Mouse (Mus musculus): Measurements from ENCODE around the gene Rad51.

Gene Rad51

DNA sequence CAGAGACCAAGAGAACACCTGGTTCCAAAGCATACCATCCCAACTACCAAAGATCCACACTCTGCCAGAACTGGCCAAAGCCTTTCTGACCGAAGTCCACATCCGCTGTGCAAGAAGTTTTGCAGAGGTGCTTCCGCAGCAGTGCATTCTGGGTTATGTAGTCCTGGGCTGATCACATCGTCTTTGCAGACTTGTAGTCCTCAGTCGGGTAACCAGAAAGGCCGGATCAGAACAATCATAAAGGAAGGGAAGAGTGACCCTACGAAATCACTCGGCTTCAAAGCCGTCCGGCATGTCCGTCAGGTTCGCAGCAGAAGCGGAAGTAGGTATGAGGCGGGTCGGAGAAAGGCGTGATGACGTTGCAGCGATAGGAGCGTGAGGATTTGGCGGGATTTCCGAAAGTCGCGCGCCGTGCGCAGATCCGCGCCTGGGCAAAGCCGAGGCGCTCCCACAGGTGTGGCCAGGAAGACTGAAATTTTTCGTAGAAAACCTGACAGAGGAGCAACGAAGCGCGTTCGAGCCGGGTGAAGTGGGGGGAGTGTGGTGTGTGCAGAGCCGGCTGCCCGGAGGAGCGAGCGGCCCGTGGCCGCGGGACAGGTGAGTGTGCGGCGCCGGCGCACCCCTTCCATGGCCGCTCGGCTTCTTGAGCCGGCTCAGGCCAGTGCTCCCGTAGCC lies at the start of gene Rad51:
TSS of gene Rad51 (plus strand) at position 356 of the 675 bp plus-strand sequence.
- in situ Hi-C loops (cut with MboI, MseI) = loop anchor here in 1 of 2 experiments (5.0 kb wide), 1 partner anchor 75 kb away; no protein-coding TSS in a partner anchor

- in situ Hi-C loops (cut with MboI, MseI) = no loop called here
These were observed 40.2 kb upstream of the Rad51 start for GRCm38 (mm10) chr2:119072397-119072796.

- in situ Hi-C loops (cut with MboI, MseI) = no loop called here
These were observed 26.4 kb upstream of the Rad51 start for GRCm38 (mm10) chr2:119086156-119086555.

GRCm38 (mm10) chr2:119101552-119101951 lies 11.0 kb upstream of the Rad51 start:
- in situ Hi-C loops (cut with MboI, MseI) = no loop called here

- in situ Hi-C loops (cut with MboI, MseI) = no loop called here
These were observed 6.0 kb upstream of the Rad51 start for GRCm38 (mm10) chr2:119106583-119106982.

DNA sequence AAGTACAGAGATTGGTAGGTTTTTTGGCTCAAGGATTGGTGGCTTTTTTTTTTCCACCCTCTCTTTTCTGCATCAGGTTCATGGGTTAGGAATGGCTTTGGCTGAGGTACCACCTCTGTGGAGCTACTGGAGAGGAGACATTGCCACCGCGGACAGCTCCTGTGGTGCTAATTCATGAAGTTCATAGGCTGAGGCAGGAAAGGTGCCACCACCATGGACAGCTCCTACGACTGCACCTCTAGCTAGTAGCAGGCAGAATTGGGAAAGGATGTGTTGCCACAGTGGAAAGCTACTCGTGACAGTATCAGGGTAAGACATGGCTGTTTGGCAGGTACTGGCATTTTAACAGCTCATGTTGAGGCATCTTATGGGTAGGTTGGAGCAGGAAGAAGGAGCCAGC lies 4.0 kb upstream of the Rad51 start:
- in situ Hi-C loops (cut with MboI, MseI) = no loop called here

DNA sequence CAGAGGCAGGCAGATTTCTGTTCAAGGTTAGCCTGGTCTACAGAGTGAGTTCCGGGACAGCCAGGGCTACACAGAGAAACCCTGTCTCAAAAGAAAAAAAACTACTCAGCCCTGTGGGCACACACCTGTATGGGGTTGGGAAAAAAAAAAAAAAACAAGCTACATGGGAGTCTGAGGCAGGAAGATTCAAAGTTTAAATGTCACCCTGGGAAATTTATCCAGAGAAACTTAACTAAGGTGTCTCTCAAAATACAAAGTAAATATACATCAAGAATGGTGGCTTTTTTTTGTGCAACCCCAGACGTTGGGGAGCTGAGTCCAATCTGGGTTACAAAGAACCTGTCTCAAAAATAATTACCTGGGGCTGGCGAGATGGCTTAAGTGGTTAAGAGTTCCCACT lies 1.5 kb upstream of the Rad51 start:
- in situ Hi-C loops (cut with MboI, MseI) = loop anchor here in 1 of 2 experiments (5.0 kb wide), 1 partner anchor 74 kb away; no protein-coding TSS in a partner anchor

DNA sequence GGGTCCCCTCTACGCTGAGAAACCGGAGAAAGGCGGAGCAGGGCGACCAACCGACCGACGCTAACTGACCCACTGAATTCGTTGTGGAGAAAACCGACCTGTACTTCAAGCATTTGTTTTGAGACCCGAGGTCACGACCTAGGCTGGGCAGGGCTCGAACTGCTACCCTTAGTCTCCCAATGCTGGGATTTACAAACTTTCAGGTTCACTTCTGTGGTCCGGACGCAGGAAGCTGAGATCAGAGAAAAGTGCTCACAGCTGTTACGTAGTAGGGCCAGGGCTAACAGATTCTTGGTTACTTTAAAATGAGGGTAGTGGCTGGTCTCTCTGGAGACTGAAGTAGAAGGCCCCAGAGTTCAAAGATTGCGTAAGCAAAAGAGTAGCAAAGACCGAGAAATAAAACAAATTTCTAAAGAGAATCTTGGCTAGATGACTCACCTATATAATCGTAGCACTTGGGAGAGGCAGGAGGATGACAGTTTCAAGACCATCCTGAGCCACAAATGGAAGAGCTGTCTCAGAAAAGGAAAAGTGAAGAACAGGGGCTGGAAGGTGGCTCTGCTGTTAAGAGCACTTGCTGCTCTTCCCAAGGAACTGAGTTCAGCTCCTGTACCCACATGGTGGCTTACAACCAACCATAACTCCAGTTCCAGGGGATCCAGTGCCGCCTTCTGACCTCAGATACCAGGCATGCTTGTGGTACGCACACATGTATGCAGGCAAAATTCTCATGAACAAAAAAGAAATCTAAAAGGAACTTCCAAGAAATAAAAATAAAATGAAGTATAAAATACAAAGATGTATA lies 730 bp downstream of the Rad51 start:
- in situ Hi-C loops (cut with MboI, MseI) = loop anchor here in 1 of 2 experiments (5.0 kb wide), 1 partner anchor 76 kb away; no protein-coding TSS in a partner anchor

DNA sequence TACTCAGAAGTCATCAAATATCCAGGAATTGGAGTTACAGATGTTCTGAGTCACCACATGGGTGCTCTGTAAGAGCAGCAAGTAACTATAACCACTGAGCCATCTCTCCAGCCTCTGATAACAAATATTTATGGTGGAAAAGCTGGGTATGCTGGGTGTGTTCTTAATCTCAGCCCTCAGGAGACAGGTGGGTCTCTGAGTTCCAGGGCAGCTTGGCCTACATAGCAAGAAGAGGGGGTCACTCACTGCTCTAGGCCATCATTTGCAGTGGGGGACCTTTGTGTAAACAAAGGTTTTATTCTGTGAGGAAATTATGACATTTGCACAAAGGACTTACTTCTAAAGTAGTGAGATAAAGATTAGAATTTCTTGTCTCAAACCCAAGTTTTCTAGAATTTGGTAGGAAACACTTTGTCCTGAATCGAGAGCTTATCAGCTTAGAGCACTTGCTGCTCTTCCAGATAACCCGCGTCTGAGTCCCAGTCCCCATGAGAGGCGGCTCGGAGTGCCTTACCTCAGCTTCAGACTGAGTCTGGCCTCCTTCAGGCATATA lies 23.8 kb downstream of the Rad51 start:
- in situ Hi-C loops (cut with MboI, MseI) = no loop called here

- in situ Hi-C loops (cut with MboI, MseI) = no loop called here
These were observed 32.6 kb downstream of the Rad51 start for GRCm38 (mm10) chr2:119145199-119145598.

DNA sequence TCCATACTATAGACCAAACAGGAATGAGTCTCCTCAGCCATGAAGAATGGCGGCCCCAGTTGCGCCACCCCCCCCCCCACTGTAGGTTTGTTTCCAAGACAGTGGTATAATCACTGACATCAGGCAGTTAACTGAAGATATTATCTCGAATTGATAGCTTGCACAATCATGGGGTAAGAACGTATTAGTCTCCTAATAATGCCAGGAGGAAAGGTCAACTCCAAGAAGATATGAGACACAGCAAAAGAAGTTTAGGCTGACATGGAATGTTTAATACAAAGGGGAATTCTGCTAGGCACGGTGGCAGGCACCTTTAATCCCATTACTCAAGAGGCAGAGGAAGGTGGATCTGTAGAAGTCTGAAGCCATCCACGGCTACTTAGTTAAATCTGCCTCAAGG lies 33.8 kb downstream of the Rad51 start:
- in situ Hi-C loops (cut with MboI, MseI) = no loop called here

DNA sequence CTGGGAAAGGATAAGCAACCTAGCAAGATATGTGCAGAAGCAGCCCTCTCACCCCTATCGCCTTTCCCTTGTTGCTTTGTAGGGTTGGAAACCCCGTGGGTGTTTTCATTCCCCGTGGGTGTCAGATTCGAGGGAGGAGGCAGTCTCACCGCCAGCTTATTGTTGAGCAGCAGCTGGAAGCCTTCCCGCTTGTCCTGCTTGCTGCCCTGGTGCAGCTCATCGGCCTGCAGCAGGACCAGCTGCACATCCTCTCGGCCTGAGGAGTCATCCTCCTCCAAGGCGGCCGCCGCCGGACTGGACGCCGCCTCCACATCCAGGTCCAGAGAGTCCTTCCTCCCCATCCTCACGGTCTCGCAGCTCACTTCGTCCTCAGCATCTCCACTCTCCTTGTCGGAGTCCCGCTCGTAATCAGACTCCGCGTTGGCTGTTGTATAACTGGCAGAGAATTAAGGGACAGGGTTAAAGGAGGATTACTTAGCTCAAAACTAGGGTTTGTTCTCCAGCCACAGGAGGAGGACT lies 34.6 kb downstream of the Rad51 start:
- in situ Hi-C loops (cut with MboI, MseI) = no loop called here

DNA sequence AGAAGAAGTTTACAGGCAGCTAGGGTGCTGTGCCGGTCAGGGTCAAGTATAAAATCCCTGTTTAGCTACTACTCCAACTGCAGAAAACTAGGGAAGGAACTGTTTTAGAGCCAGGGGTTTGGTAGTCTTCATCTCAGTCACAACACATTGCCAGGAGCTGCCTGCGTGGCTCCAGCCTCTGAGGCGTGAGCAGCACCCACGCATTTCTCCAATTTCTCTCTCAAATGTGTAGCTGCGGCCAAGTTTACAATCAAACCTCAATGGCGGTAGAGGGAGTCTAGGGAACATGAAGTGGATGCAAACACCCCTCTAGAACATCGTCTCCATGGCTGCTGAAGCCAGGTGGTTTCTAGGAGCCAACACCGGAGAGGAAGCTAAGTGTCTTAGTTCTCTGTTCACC lies 35.2 kb downstream of the Rad51 start:
- in situ Hi-C loops (cut with MboI, MseI) = no loop called here

DNA sequence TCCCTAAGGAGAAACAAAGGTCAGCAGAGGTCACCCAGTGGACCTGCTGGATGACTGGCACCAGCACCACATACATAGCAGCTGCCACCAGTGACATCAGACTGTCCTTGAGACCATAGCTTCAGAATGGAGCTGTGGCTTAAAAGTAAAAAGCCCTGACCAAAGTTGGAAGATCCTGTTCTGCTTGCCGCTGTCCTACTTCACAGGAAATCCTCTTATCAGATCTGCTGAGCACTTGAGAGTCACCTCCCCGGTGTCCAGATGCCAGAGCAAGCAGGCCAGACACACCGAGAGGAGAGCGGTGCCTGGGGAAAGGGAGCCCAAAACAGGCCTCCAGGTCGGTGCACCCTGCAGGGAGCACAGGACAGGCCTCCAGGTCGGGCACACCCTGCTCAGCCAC lies 39.7 kb downstream of the Rad51 start:
- in situ Hi-C loops (cut with MboI, MseI) = no loop called here

GRCm38 (mm10) chr2:119154683-119155082 lies 42.1 kb downstream of the Rad51 start:
- in situ Hi-C loops (cut with MboI, MseI) = no loop called here

GRCm38 (mm10) chr2:119155388-119155787 lies 42.8 kb downstream of the Rad51 start:
- in situ Hi-C loops (cut with MboI, MseI) = no loop called here

GRCm38 (mm10) chr2:119156081-119156680 lies 43.6 kb downstream of the Rad51 start:
- in situ Hi-C loops (cut with MboI, MseI) = no loop called here

DNA sequence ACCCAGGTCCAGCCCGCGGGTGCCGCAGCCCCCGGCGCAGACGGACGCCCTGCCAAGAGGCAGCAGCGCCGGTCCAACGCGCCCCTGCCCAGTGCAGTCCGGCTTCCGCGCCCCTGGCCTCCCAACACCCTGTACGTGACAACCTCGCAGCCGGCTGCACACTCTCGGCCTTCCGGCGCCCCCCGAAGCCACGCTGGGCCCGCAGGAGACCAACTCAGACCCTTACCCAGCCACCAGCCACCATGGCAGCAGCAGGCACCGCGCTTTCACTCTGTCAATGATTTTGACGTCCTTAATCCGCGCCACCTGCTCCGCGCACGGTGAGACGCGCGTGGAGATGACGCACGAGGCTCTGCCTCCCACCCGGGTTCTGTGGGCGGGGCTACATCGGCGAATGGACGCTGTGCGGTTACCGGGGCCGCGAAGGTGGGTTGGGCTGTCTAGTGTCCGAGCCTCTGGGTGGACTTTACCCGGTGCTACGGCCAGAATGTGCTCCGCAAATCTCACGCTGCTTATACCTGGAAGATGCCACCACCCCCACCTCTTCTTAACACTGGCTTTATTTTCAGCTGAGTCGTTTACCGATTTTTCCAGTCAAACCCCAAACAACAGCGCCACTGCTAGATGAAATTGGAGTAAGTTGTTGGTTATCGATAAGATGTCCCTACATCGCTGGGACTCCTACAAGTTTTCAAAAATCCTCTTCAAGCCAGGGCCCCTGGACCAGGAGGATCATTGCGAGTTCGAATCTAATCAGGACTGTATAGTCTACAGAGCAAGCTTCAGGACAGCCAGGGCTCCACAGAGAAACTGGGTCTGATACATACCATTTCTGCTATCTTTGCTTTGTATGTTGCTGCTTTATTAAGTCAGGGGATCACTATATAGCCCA lies 44.3 kb downstream of the Rad51 start, which contains the start of gene Rmdn3:
TSS of gene Rmdn3 (minus strand) at position 354 of the 892 bp plus-strand sequence.
- in situ Hi-C loops (cut with MboI, MseI) = no loop called here

DNA sequence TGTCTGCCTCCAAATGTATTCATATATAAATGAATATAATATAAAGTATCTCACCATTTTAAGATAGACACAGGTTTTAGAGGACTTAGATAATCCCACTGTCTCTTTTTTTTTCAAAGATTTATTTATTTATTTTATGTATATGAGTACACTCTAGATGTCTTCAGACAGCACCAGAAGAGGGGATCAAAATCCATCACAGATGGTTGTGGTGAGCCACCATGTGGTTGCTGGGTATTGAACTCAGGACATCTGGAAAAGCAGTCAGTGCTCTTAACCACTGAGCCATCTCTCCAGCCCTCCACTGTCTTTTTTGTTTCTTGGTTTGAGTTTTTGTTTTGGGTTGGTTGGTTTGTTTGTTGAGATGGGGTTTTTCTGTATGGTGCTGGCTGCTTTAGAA lies 45.2 kb downstream of the Rad51 start:
- in situ Hi-C loops (cut with MboI, MseI) = no loop called here

GRCm38 (mm10) chr2:119161247-119161646 lies 48.7 kb downstream of the Rad51 start:
- in situ Hi-C loops (cut with MboI, MseI) = loop anchor here in 1 of 2 experiments (5.0 kb wide), 1 partner anchor 36 kb away; no protein-coding TSS in a partner anchor

Data from T-helper 17 cell (primary cell).